Mouse (Mus musculus): Measurements from ENCODE around the gene Igf2. TPM values are rescaled to one million over a fixed set of nuclear protein-coding genes. Genes with fewer than 3 reads are reported as not detected.

Igf2 gene
- polyA plus RNA-seq, 1 experiment from 2014 or later, result 457 TPM

DNA sequence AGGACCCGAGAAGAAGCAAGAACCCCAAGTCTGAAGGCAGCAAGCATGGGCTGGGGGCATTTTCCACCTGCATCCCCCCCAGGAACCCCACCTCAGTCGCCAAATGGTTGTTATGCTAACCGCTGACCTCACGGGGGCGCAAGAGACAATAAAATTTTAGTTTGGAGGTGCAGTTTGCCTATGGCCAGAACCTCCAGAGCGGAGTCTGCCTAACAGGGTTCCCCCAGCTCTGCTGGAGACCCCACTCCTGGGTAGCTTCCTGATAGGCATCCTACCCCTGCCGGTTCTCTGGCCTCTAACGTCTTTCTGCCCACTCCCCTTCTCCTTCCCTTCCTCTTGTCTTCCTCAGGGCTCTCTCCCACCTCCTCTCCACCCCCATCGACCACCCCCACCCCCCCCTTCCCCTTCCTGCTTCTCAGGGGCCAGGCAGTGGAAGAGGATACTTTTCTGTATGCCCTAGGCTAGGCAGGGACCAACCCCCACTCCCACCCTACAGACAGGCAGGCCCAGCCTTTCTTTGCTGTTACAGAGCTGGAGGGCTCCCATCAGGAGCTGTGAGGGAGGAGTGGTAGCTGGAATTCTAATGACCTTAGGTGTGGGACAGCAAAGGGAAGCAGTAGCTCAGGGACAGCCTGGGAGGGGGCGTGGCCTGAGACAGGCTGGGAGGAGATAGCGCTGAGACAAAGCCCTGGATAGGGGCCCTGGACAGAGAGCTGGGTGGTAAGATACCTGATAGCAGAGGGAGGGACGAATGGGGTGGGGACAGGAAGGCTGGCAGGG lies 55.8 kb downstream of the Igf2 start:
- peak overlapping the region; percentile 34 for H3K4me2 ChIP-seq (ENCODE audit: low read depth, low read length)
- H3K27ac ChIP-seq (ENCODE audit: low read length), result peak overlapping the region; percentile 82
- peak; percentile 92 for ATAC-seq (ENCODE audit: low read depth)
- no peaks in the 10 kb centered on the region for H3K27me3 ChIP-seq (ENCODE audit: control insufficient read depth, insufficient read depth, low read depth, low read length)
- no peaks in the 10 kb centered on the region for H3K36me3 ChIP-seq (ENCODE audit: control insufficient read depth, insufficient read depth, low read length)
- WGBS, result 2% methylated on average over 12 of the region's 12 CpGs
- peak overlapping the region; percentile 35 for H3K9ac ChIP-seq (ENCODE audit: low read length)
- H3K4me1 ChIP-seq (replicated peaks; ENCODE audit: control insufficient read depth, insufficient read depth, low read length), result peaks cover 11% of the 10 kb centered on the region; the same call in 1 of the 2 replicates
- no peak overlapping the region for H3K4me3 ChIP-seq (ENCODE audit: low read length)
- no peaks in the 10 kb centered on the region for H3K9me3 ChIP-seq (ENCODE audit: control insufficient read depth, low read length)

DNA sequence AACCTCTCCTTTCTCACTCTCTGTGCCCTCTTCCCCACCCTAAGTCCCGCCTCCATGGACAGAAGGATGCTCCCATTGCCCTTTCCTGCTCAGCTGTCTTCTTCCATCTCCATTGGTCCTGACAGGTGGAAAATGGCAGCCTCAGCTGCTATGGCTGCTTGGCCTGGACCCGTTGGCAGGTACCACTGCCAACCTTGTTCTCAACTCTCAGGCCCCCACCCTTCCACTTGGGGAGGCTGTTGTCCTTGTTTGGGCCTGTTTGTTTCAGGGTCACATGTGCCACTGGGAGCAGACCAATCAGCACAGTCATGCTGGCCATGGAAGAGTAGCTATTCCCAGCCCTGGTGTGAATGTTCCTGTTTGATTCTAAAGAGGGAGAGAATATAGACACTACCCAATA lies 65.7 kb downstream of the Igf2 start:
- ATAC-seq (ENCODE audit: low read depth), result no peak
- Histone ChIP-seq H3K9me3 (ENCODE audit: control insufficient read depth, low read length) (no peaks in the 10 kb centered on the region), H3K4me3 (ENCODE audit: low read length) (no peak overlapping the region), H3K27me3 (ENCODE audit: control insufficient read depth, insufficient read depth, low read depth, low read length) (no peaks in the 10 kb centered on the region), H3K27ac (ENCODE audit: low read length) (no peak overlapping the region), H3K36me3 (ENCODE audit: control insufficient read depth, insufficient read depth, low read length) (no peaks in the 10 kb centered on the region), H3K9ac (ENCODE audit: low read length) (no peak overlapping the region), H3K4me2 (ENCODE audit: low read depth, low read length) (no peak overlapping the region), H3K4me1 (replicated peaks; ENCODE audit: control insufficient read depth, insufficient read depth, low read length) (peaks cover 4% of the 10 kb centered on the region; the same call in 1 of the 2 replicates)
- 92% methylated on average over 2 of the region's 2 CpGs for WGBS

MicroRNAs encoded within 50 kb of the gene (microRNA counts, 519-probe panel; counts per million panel counts)
- 1,768 counts per million, percentile 27 among the panel's probes with 10 or more counts for microRNA mmu-miR-483

Small RNA genes within 50 kb of the gene (microRNA-seq; reads per million reads assigned to microRNA genes)
- 668 reads per million, percentile 71 among the genes with 10 or more reads in this experiment for gene Mir483

Other genes starting within 250 kb of the Igf2 start
- gene Syt8, start 232.0 kb downstream of the Igf2 start, polyA plus RNA-seq (2015; fragmentation: Nextera tagmentation; extraction: Ambion mirVana), result 0.48 and 1.2 TPM in 2 replicates
- 17.6 and 61.1 TPM in 2 replicates for gene Tnni2, start 225.0 kb downstream of the Igf2 start, polyA plus RNA-seq (2015; fragmentation: Nextera tagmentation; extraction: Ambion mirVana)
- 110 and 118 TPM in 2 replicates for gene Lsp1, start 206.0 kb downstream of the Igf2 start, polyA plus RNA-seq (2015; fragmentation: Nextera tagmentation; extraction: Ambion mirVana)
- 17.9 and 50.7 TPM in 2 replicates for gene Tnnt3, start 168.0 kb downstream of the Igf2 start, polyA plus RNA-seq (2015; fragmentation: Nextera tagmentation; extraction: Ambion mirVana)
- 17.2 and 22.4 TPM in 2 replicates for gene Mrpl23, start 134.1 kb downstream of the Igf2 start, polyA plus RNA-seq (2015; fragmentation: Nextera tagmentation; extraction: Ambion mirVana)
- gene Gm49394, start 3.1 kb upstream of the Igf2 start, polyA plus RNA-seq (2015; fragmentation: Nextera tagmentation; extraction: Ambion mirVana), result not detected in 2 replicates
- gene Ins2, start 76.6 kb upstream of the Igf2 start, polyA plus RNA-seq (2015; fragmentation: Nextera tagmentation; extraction: Ambion mirVana), result not detected in 2 replicates